Mouse (Mus musculus): ENCODE measurements around the gene Cdkal1.

GRCm38 (mm10) chr13:29185545-29185944, 669.9 kb downstream of the Cdkal1 start:
- TF ChIP-seq CTCF (IDR thresholded peaks at IDR 0.05; ENCODE audit: borderline replicate concordance, insufficient read depth, low read depth, low read length) (no peak), POLR2A (IDR thresholded peaks at IDR 0.05; ENCODE audit: borderline replicate concordance, insufficient read depth, low read length) (no peak)
